Mouse (Mus musculus) forebrain, embryonic 14.5 days (tissue): ENCODE data around the gene Sox8. TPM values are rescaled to one million over a fixed set of nuclear protein-coding genes. Genes with fewer than 3 reads are reported as not detected.

Experiments used
- ATAC-seq: fragments of 200-750 bp; cut with Nextera tagmentation; 2 replicates; pipeline ENCODE4 v1.8.0; 2017; ENCODE audit warnings: mild to moderate bottlenecking, moderate library complexity
- DNase-seq: peaks from one replicate; pipeline ENCODE4 v3.0.0-alpha.2; 2015; ENCODE audit warnings: low spot score
- H3K27ac ChIP-seq: fragments of 300-500 bp; sonication (generic); 2 replicates; pipeline ENCODE4 v1.5.1; 2014; ENCODE audit warnings: low read depth, mild to moderate bottlenecking, control low read depth, low read length, moderate library complexity
- H3K27me3 ChIP-seq: fragments of 300-500 bp; sonication (generic); replicated peaks from 2 replicates; pipeline ENCODE4 v1.6.1; 2014; ENCODE audit warnings: low read length, control low read depth, mixed read lengths; ENCODE audit not compliant: control insufficient read depth, insufficient read depth
- H3K36me3 ChIP-seq: fragments of 300-500 bp; sonication (generic); 2 replicates; pipeline ENCODE4 v1.6.1; 2014; ENCODE audit warnings: low read length, control low read depth; ENCODE audit not compliant: control insufficient read depth, insufficient read depth
- H3K4me1 ChIP-seq: fragments of 300-500 bp; sonication (generic); 2 replicates; pipeline ENCODE4 v1.6.1; 2014; ENCODE audit warnings: antibody characterized with exemption, low read length, control low read depth; ENCODE audit not compliant: control insufficient read depth, insufficient read depth
- H3K4me2 ChIP-seq: fragments of 300-500 bp; sonication (generic); 2 replicates; pipeline ENCODE4 v1.6.1; 2014; ENCODE audit warnings: mild to moderate bottlenecking, control low read depth, low read length
- H3K4me3 ChIP-seq: fragments of 300-500 bp; sonication (generic); 2 replicates; pipeline ENCODE4 v1.5.1; 2014; ENCODE audit warnings: low read depth, low read length, control low read depth
- H3K9ac ChIP-seq: fragments of 300-500 bp; sonication (generic); 2 replicates; pipeline ENCODE4 v1.6.1; 2014; ENCODE audit warnings: mild to moderate bottlenecking, low read length, control low read depth, moderate library complexity
- H3K9me3 ChIP-seq: fragments of 300-500 bp; sonication (generic); replicated peaks from 2 replicates; pipeline ENCODE4 v1.6.1; 2016; ENCODE audit warnings: low read length, control low read depth, mixed read lengths; ENCODE audit not compliant: control insufficient read depth
- WGBS: fragments of 180-500 bp; shearing (Covaris S2); extraction: QIAGEN DNeasy Blood & Tissue Kit; methylation state at CpG from one replicate; pipeline ENCODE4 v1.1.7; 2014; 5-methylcytosine and 5-hydroxymethylcytosine counted together
- polyA plus RNA-seq: library from polyadenylated mRNA; unstranded; fragments of >200 nt; fragmentation: Nextera tagmentation; extraction: Ambion mirVana; gene quantifications from 2 replicates; pipeline ENCODE4 v1.2.1, GENCODE M21; 2014

Sox8 gene
- polyA plus RNA-seq, 1 experiment from 2014 or later: 17.6 TPM

DNA sequence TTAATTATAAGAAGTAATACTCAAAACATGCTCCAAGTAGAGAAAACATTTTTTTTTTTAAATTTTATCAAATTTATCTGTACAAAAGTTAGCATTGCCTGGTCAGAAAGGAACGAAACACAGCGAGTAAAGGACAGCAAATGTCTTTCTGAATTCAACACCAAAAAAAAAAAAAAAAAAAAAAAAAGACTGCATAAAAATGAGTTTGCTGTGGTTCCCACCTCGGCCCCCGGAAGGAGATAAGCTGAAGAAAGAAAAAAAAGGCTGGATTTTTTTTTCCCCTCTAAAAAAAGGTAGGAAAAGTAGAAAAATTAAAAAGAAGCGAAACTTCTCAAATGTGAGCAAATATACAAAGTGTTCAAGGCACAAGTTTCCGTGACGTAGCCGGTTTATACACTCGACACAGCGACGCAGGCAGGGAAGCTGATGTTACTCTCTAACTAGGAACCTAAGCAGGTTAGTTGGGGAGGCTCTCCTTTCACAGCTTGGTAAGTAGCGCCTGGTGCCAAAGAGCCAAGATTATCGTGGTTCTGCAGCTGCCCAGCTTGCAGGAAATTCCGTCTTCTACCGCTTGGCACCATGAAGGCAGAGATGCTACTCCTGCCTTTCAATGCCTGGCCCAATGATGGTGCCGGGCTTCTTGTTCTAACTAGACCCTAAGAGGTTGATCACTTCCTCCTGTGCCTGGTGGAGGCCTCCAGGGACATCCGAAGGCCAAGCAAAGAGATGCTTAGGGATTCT, 4.5 kb downstream of the Sox8 start:
- ATAC-seq: no peak
- Histone ChIP-seq H3K9me3 (no peaks in the 10 kb centered on the region), H3K9ac (no peak overlapping the region), H3K4me2 (peak overlapping the region; percentile 91), H3K36me3 (no peaks in the 10 kb centered on the region), H3K27ac (peak overlapping the region; percentile 52; the same call in 1 of the 2 replicates), H3K4me3 (no peak overlapping the region), H3K4me1 (peaks cover 61% of the 10 kb centered on the region), H3K27me3 (peaks cover 13% of the 10 kb centered on the region)
- no peak for DNase-seq
- 69% methylated on average over 17 of the region's 17 CpGs for WGBS

DNA sequence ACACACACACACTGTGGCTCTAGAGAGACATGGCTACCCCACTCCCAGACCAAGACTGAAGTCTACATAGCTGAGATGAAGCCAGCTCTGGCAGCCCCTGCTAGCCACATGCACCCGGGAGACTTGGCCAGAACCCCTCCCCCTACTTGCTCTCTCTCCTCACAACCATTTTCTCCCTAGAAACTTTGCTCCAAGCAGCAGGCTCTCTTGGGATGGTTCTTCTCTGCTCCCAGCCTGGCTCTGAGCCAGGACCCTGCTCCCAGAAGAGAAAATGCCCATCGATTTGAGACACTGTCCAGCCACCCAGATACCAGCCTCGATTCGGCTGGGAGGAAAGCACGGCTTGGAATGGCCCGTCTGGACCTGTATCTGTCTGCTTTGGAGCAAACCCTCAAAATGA, 5.2 kb downstream of the Sox8 start:
- DNase-seq (peak; percentile 70), ATAC-seq (no peak)
- H3K36me3 ChIP-seq: no peaks in the 10 kb centered on the region
- 0 out of 2 replicates have a peak overlapping the region, but pooled peaks have one; percentile 1 for H3K4me3 ChIP-seq
- peak overlapping the region; percentile 16 for H3K4me2 ChIP-seq
- H3K27ac ChIP-seq: peak overlapping the region; percentile 52; the same call in 1 of the 2 replicates
- 23% methylated on average over 6 of the region's 6 CpGs for WGBS
- peaks cover 12% of the 10 kb centered on the region for H3K27me3 ChIP-seq
- H3K9me3 ChIP-seq: no peaks in the 10 kb centered on the region
- H3K9ac ChIP-seq: peak overlapping the region; percentile 14; the same call in 1 of the 2 replicates
- H3K4me1 ChIP-seq: peaks cover 59% of the 10 kb centered on the region

DNA sequence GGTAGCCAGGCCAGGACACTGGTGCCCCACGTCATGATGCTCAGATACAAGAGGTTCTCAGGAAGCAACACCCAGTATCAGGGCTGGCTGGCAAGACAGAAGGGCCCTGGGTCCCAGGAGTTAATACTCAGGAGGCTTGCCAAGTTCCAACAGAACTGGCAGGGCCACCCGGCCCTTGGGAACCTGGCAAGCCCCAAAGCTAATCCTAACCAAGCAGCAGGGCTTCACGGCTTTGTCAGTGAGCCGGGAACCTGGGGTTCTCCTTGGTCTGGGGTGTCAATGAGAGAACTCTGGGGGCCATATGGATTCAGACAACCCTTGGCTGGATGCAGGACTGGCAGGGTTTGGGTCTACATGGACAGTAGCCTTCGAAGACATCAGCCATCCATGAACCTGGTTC, 6.0 kb downstream of the Sox8 start:
- Histone ChIP-seq H3K27me3 (peaks cover 4% of the 10 kb centered on the region; the same call in 1 of the 2 replicates), H3K36me3 (no peaks in the 10 kb centered on the region), H3K4me1 (peaks cover 56% of the 10 kb centered on the region), H3K4me3 (no peak overlapping the region), H3K27ac (peak overlapping the region; percentile 3; the same call in 1 of the 2 replicates), H3K9me3 (no peaks in the 10 kb centered on the region), H3K9ac (no peak overlapping the region), H3K4me2 (no peak overlapping the region)
- 42% methylated on average over 5 of the region's 5 CpGs for WGBS
- peak; percentile 54 for DNase-seq
- no peak for ATAC-seq

DNA sequence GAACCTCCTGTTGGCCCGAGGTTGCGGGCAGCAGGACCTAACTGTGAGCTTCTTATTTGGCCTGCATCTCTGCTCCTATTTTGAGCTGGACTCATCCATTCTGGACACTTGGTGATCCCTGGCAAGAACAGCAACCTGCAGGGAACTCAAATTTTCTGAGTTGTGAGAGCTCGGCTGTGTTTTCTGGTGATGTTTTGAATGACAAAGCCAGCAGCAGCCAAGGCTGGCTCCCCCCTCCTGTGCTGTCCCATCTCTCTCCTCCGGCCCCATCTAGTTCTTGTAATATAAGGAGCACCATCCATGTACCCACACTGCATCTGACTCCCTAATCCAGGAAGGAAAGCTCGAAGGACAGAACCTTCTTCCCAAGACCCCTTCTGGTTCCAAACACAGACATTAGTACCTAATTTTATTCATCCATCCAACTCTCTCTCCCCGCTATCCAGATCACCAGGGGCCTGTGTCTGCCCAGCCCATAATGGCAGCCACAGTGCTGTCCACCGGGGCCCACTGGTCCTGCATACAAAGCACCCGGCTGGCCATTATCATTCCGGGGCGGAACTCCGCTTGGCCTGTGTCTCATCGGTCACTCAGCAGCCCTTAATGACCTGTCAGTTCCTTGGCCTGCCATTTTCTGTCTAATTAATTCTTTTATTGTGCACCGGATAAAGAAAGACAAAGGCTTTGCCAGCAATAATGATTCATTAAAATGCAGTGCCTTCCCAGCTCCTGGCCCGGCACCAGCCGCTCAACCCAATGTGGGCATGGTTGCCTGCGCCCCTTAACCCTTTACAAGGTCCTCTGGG, 9.1 kb downstream of the Sox8 start:
- H3K9ac ChIP-seq: peak overlapping the region; percentile 2; the same call in 1 of the 2 replicates
- no peak overlapping the region for H3K4me3 ChIP-seq
- H3K9me3 ChIP-seq: no peaks in the 10 kb centered on the region
- DNase-seq: peak; percentile 94
- H3K4me2 ChIP-seq: peak overlapping the region; percentile 0; the same call in 1 of the 2 replicates
- 5% methylated on average over 16 of the region's 16 CpGs for whole genome bisulfite sequencing
- peaks cover 52% of the 10 kb centered on the region for H3K4me1 ChIP-seq
- peak overlapping the region; percentile 90 for H3K27ac ChIP-seq
- H3K27me3 ChIP-seq: no peaks in the 10 kb centered on the region
- H3K36me3 ChIP-seq: no peaks in the 10 kb centered on the region
- peak; percentile 90 for ATAC-seq

DNA sequence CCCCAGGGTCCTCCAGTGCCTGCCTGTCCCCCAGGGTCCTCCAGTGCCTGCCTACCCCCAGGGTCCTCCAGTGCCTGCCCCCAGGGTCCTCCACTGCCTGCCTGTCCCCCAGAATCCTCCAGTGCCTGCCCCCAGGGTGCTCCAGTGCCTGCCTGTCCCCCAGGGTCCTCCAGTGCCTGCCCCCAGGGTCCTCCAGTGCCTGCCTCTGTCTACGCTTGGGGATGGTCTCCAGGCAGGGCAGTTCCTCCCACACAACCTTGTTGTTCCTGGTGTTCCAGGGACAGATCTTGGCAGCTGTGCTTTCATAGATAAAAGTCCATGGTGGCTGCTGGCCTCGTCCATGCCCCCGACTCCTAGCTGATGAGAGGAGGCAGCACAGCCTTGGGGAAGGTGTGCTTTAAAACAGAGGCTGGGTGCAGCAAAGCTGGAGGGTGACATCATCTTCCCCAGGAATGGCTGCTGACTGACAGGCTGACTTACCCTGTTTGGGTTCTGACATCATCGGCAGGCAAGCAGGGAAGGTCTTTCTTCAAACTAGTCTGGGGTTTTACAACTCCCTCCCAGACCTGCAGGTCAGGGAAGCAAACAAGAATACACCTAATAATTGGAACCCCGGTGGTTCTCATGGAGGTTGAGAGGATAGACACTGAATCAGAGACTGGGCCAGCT, 9.8 kb downstream of the Sox8 start:
- WGBS: 19% methylated on average over 5 of the region's 5 CpGs
- Histone ChIP-seq H3K4me2 (peak overlapping the region; percentile 0; the same call in 1 of the 2 replicates), H3K9ac (peak overlapping the region; percentile 2; the same call in 1 of the 2 replicates), H3K9me3 (no peaks in the 10 kb centered on the region), H3K27me3 (no peaks in the 10 kb centered on the region), H3K27ac (peak overlapping the region; percentile 90), H3K36me3 (no peaks in the 10 kb centered on the region), H3K4me1 (peaks cover 55% of the 10 kb centered on the region), H3K4me3 (no peak overlapping the region)
- ATAC-seq: 0 out of 2 replicates have a peak, but pooled peaks have one; percentile 22
- peak; percentile 69 for DNase-seq

DNA sequence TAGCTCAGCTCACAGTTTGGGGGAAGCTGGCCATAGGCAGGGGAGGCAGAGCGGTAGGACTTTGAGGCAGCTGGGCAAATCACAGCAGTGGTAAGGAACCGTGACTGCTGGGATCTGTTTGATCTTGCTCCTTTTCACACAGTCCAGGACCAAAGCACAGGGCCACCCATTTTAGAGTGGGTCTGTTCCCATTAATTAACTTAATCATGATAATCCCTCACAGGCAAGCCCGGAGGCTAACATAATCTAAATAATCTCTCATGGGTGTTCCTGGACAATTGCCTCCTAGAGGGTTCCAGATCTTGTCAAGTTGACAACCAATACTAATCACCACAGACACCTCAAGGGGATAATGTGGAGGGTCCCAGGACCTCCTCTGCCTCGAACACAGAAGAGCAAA, 10.9 kb downstream of the Sox8 start:
- Histone ChIP-seq H3K27me3 (no peaks in the 10 kb centered on the region), H3K4me3 (no peak overlapping the region), H3K27ac (no peak overlapping the region; the same call in 1 of the 2 replicates), H3K9ac (no peak overlapping the region), H3K4me1 (peaks cover 48% of the 10 kb centered on the region), H3K9me3 (no peaks in the 10 kb centered on the region), H3K36me3 (no peaks in the 10 kb centered on the region), H3K4me2 (no peak overlapping the region)
- no peak for ATAC-seq
- 5% methylated on average over 4 of the region's 4 CpGs for WGBS
- DNase-seq: no peak

DNA sequence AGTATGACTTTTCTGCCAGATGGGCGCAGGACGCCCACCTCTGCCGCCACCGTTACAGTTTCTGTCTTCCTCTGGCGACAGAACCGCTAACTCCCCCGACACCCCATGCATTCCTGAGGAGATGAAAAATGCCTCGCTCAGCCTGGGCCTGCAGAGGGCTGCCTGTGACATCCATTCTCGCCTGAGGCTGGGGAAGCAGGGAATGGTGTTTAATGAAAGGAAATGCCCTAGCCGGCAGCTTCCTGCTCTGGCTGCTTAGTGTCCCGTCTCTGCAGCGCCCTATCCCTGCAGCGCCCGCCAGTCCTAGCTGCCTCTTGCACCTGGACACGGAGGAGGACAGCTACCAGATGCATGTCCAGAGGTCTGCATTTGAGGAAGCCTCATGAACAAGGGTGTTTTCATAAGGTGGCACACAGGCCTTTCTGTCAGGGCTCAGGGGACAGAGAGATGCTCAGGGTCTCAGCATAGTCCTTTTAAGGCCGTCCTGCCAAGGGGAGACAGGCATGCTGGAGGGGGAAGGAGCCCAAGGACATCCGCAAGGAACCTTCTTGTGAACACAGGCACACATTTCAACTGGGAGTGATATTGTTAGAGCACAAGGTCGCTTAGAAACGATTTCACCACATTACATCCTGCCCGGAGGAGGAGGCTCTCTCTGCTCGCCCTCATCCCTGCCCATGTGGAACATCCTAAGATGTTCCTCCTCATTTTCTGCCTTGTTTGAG, 13.7 kb downstream of the Sox8 start:
- ATAC-seq: peak; percentile 35
- peak overlapping the region; percentile 64 for H3K4me2 ChIP-seq
- peak overlapping the region; percentile 84 for H3K27ac ChIP-seq
- H3K36me3 ChIP-seq: no peaks in the 10 kb centered on the region
- H3K9ac ChIP-seq: peak overlapping the region; percentile 67
- peak; percentile 71 for DNase-seq
- WGBS: 12% methylated on average over 21 of the region's 21 CpGs
- H3K27me3 ChIP-seq: no peaks in the 10 kb centered on the region
- no peaks in the 10 kb centered on the region for H3K9me3 ChIP-seq
- H3K4me1 ChIP-seq: peaks cover 32% of the 10 kb centered on the region
- H3K4me3 ChIP-seq: peak overlapping the region; percentile 28
